Mouse (Mus musculus): Measurements from ENCODE around the gene Ctnnd2.
A peak's percentile ranks its signal among the peaks of the same experiment; 100 is the strongest.

Ctnnd2 gene

DNA sequence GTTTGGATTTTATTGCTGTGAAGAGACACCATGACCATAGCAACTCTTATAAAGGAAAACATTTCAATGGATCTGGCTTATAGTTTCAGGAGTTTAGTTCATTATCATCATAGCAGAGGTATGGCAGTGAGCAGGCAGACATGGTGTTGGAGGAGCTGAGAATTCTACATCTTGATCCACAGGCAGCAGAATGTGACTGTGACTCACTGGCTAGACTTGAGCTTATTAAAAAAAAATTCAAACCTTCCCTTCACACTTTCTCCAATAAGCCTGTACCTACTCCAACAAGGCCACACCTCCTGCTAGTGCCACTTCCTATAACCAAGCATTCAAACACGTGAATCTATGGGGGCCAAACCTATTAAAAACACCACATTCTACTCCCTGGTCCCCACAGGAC lies 703.1 kb downstream of the Ctnnd2 start:
- no peak for DNase-seq (ENCODE audit: low spot score)

DNA sequence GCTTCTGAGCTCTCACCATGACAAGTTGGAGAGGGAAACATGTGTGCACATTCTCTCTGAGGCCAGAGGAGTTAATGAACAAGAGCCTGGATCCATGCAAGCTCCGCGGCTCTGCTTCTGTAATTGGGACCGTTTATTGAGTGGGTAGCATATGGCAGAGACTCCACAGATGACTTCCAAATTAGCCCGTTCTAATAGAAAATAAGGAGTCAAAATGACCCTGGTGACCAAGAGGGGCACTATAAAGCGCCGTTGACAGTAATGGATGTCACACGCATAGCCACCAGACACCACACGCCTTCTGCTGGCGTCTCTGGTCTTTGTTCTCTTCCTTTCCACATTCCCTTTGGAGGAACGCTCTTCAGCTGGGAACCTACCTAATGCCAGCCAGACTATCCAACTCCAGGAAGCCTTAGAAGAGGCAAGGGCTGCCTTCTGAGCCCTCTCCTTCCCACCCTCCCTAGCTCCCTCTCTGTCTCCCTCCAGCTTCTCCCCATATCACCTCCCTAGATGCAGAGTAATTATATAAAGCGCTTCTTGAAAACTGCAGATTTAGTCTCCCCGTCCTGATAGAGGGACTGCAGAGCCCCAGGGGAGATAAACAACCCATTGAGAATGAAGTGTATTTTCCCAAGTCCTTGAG lies 712.4 kb downstream of the Ctnnd2 start:
- no peak for DNase-seq (ENCODE audit: low spot score)

DNA sequence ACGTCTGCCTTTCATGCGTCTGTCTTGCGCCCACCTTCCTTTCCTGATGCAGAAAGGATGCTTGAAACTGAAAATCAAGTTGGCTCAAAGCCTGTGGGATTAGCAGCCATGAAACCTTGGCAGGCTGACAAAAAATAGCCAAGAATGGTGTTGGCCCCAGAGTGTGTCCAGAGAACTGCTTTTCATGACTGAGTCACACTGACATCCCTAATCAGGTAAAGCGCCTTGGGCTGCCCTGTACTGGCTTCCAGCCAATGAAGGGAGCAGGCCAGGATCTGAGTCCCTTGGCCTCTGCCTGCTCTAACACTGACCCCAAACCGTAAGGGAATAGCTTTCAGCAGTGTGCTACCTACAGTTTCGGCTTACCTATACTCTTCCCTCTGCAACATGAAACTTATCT lies 713.0 kb downstream of the Ctnnd2 start:
- DNase-seq (ENCODE audit: low spot score), result no peak

DNA sequence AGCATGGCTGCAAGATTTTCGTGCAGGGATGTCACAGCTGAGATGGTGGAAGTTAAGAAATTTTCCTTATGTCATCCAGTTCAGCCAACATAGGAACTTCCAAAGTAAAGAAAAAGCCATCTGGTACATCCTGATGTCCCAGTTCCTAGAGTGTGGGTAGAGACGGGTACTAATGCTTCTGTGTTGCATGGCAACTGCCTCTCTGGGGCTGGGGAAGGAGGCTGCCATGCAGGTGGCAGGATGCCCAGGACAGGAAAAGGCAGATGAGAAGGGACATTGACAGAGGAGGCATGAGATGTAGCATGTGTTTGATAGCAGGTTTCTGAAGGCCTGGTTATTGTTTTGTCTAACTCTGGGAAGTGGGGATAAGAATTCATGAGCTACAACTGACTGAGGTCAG lies 715.2 kb downstream of the Ctnnd2 start:
- no peak for DNase-seq (ENCODE audit: low spot score)

DNA sequence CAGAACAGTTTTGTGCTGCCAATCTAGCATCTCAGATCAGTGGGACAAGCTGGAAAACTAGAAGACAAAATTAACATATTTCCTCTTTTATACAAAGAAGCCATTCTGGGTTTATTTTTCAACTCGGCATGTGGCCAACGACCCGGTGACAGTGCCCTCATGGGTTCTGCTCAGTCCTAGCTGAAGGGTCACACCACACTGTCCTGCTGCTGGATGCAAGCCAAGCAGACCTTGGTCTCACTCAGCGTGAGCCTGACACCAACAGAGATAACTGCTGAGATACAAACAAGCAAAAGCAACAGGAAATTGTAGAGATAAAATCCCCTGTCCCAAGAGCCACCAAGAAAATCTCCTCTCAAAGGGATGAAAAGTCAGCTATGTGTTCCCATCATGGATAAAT lies 719.6 kb downstream of the Ctnnd2 start:
- DNase-seq (ENCODE audit: low spot score), result no peak

DNA sequence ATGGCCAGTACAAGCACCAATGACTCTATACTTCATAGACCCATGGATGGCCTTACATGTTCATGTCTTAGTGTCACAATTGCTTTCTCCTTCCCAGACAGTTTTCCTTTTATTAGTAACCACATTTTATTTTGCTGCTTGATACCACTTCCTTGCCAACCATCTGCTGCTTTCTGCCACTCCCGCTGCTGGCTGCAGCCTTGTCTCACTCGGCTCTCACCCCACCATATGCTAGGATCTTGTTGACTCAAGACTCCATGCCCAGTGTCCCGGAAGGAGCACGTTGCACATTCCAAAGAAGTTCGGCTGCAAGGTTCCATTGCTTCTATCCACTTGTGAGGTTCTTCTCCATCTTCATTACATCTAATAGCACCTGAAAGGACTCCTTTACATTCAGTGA lies 722.7 kb downstream of the Ctnnd2 start:
- no peak for DNase-seq (ENCODE audit: low spot score)

DNA sequence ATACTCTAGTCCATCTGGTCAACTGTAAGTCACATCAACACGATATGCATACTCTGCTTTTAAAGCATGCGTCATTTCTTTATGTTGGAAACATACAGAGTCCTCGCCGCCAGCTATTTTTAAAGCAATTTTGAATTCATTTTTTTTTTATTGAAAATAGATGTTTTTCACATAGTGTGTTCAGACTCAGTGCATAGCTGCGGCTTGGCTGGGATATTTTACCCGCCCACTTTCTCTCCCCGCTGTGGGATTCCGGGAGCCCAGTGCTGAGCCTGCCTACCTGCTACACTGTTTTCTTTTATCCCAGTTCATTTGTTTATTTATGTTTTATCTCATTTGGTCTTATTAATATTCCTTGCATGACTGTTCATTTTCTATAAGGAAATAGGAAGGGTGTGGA lies 724.9 kb downstream of the Ctnnd2 start:
- no peak for DNase-seq (ENCODE audit: low spot score)

DNA sequence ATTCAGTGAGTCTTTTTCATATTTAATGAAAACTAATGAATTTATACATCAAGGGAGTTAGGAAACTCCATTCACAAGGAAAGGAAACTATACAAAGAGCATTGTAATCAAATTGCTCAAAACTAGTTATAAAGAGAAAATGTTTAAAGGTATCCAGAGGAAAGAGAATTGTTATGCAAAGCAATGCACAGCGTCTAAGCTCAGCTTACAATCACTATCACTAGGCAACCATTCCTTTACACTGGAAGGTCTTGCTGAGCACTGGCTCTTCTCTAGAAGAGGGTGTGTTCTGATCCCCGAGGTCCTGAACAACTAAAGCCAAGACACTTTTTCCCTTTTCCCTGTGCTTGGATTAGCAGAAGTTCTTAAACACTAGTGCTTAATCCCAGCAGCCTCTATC lies 735.6 kb downstream of the Ctnnd2 start:
- no peak for DNase-seq (ENCODE audit: low spot score)

DNA sequence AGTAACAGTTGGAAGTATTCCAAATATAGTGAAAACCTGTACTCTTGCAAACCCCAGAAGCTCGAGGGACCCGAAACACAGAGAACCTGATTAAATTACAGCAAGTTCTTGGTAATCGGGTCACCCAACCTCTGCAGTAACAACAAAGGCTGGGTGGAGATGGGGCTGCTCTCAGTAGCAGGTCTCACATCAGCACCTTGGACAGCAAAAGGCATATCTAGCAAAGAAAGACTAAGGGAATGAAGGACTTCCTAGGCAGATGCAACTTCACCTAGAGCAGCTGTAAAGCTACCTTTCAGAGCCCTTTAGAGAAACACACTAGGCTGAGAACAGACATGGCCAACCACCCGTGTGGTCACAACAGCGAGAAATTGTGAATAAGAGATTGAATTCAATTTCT lies 741.0 kb downstream of the Ctnnd2 start:
- peak; percentile 11 for DNase-seq (ENCODE audit: low spot score)

DNA sequence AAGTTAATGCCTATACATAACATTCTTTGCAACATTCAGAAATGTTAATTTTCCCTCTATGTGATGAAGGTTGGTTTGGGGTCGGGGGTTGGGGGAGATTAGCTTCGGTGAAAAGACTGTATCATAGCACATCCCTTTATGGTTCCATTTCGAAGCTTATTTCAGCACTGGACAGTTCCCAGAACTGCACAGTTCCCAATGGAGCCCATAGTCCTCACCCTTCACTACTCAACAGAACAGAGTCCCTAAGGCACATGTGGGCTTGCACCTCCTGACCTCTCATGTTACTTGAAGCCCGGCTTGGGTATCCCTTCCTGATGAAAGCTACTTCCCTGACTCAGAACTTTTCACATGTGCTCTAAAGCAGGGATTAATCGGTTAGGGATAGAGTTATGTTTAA lies 753.4 kb downstream of the Ctnnd2 start:
- peak; percentile 12 for DNase-seq (ENCODE audit: low spot score)

DNA sequence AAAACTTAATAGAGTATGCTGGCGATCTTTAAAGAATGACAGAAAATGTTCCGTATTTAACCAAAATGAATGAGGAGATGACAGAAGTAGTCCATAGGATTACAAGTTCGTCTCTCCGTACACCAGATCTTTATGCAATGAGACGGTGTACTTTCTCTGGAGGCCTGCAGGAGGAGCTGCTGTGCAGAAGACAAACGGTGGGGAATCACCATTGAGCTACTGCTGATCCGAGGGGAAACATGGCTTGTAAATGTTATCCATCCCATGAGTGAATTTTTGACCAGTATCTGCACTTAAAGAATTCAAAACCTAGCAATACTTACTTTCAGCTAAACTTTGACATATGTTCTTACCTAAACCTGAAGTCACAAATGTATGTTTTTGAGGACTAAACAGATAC lies 755.2 kb downstream of the Ctnnd2 start:
- DNase-seq (ENCODE audit: low spot score), result peak; percentile 53

DNA sequence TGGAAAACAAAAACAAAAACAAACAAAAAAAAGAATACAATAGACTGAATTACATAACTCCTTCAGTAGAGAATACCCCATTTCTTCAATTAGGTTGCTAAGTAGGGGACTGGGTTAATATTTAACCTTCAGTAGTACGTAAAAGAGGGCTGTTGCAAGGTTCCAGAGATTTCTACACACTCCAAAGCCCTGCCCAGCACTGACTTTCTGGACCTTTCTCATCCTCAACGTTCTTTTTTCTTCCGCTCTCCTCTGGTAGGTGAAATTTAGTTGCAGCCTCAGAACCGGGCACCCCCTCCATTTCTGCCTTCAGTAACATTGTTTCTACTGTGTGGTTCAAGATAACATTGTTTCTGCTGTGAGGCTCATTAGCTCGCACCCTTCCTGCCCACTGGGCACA lies 759.5 kb downstream of the Ctnnd2 start:
- DNase-seq (ENCODE audit: low spot score), result no peak

DNA sequence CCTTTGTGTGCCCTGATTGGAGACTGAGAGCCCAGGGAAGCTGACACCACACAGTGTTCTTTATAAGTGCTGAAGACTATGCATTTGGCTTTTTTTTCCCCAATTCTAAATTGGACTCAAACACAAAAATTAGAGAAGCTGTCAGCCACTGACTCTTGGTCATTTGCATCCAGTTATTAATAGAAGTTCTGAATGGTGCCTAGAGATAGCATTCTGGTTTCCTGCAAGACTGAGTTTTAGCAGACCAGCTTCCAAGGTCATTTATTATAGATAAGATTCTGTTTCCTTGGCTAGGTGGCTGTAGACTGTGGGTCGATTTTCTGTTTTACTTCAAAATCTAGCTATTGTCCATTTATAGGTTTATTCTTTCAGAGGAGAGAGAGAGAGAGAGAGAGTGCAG lies 773.5 kb downstream of the Ctnnd2 start:
- no peak for DNase-seq (ENCODE audit: low spot score)

DNA sequence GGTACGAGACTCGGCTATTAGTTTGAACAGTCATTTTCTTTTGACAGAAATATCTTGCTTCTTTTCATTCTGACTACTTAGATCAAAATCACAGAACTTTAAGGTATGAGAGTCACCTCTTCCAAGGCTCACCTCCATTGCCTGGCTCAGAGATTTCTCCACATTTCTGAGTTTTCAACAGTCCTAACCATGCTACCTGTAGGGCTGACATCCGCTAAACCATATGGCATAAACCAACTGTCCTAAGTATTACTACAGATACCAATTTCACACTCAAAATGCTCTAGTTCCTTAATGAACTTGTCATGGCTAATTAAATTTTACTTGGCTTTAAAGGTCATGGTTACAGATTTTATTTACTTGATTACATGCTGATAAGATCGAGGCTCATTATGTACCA lies 786.1 kb downstream of the Ctnnd2 start:
- DNase-seq (ENCODE audit: low spot score), result no peak

DNA sequence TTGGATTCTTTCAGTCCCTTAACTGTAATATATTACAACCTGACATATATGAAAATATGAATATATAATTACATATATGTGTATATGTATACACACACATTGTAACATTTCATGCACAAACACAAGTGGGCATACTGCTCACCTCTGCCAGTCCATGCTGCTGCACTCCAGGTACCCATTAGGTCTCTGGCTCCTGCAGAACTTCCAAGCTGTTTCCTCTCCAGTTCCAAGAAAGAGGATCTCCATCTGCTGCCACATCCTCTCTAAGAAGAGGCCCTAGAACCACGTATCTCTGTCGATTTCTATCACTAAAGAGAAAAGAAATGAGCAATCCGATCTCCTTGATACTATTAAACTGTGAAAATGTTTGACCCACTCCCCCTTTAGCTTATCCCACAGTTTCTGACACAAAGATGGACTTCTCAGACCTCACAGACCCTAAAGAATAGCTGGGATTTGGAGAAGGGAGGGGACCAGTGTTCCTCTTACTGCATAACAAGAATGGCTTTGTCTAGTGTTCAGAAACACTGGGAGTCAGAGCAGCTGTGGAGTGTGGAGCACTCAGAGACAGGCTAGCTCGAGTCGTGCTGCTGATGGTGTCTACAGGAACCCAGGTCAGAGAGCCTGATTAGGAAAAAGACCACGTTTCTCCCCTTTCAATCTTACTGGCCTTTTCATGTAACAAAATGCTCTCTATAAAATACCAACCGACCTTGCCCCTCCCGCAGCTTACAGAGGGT lies 790.2 kb downstream of the Ctnnd2 start:
- no peak for DNase-seq (ENCODE audit: low spot score)

DNA sequence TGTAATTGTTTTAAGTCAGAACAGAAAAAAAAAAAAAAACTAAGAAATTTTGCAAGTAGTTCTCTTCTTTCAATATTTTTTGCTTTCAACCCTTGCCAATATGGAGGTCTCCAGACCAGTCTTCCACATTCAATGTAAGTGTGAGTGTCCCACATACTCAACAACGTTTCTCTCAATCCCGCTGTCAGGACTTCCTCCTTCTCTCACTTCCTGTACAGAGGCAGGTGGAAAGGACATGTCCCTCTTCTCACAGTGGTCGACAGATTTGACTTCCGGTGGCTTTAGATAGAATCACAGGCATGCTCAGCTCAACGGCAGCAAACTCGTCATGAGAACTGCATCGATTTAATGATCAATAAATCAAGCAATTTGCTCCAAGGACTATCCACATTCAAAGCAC lies 791.7 kb downstream of the Ctnnd2 start:
- DNase-seq (ENCODE audit: low spot score), result no peak

DNA sequence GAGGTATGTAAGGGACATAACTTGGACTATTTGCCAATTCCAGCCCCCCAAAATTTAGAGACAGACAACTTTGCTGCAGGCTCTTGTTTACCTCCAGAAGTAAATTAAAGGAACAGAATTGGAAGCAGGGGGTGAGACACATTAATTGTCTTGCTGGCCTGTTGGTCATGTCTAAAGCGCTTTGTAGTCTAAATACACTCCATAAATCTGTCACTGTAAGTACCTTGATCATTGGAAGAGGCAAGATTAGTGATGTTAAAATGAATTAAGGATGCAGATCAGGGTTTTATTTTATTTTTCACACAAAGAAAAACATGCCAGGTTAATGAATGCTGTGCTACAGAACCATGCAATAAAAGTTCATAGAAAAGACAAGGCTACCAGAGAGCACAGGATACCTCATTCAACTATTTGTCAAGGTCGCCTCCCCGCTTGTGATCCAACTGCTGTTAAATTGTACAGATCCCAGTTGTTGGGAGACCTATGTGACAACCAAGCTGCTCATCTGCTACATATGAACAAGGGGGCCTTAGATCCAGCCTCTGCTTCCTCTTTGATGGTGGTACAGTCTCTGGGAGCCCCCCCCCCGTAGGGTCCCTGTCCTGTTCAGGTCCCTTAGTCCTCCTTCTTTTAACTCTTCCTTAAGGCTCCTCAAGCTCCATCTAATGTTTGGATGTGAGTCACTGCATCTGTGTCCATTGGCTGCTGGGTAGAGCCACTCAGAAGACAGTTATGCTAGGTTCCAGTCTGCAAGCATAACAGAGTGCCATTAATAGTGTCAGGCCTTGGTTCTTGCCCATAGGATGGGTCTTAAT lies 792.7 kb downstream of the Ctnnd2 start:
- DNase-seq (ENCODE audit: low spot score), result no peak

DNA sequence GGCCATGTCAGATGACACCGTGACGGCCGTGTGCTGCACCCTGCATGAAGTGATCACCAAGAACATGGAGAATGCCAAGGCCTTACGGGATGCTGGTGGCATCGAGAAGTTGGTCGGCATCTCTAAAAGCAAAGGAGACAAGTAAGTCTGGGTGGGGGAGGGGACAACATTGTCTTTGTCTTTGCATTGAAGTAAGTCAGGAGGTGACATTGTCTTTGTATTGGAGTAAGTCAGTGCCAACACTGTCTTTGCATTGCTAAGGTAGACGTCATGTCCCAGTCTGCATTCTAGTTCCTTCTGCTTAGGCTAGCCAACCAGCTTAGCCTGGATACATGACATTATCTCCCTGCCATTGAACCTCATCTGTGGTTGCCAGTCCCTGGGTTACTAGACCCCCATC lies 794.4 kb downstream of the Ctnnd2 start:
- DNase-seq (ENCODE audit: low spot score), result no peak

DNA sequence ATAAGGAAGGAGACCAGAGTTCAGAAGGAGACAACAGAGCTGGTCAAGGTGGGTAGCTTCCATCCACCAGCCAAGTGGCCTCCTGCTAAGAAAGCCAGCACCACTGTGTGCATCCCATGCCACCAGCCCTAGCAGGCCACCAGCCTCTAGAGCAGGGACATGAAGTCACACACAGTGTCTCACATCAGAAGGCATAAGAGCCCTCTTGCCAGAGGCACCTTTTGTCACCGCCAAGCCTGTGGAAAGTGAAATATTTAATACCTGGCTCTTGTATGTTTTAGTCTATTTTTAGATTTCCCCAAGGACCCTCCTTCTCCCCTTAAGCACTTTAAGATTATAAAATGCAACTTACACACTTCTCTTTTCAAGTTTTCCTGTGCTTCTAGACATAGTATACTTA lies 802.0 kb downstream of the Ctnnd2 start:
- no peak for DNase-seq (ENCODE audit: low spot score)

DNA sequence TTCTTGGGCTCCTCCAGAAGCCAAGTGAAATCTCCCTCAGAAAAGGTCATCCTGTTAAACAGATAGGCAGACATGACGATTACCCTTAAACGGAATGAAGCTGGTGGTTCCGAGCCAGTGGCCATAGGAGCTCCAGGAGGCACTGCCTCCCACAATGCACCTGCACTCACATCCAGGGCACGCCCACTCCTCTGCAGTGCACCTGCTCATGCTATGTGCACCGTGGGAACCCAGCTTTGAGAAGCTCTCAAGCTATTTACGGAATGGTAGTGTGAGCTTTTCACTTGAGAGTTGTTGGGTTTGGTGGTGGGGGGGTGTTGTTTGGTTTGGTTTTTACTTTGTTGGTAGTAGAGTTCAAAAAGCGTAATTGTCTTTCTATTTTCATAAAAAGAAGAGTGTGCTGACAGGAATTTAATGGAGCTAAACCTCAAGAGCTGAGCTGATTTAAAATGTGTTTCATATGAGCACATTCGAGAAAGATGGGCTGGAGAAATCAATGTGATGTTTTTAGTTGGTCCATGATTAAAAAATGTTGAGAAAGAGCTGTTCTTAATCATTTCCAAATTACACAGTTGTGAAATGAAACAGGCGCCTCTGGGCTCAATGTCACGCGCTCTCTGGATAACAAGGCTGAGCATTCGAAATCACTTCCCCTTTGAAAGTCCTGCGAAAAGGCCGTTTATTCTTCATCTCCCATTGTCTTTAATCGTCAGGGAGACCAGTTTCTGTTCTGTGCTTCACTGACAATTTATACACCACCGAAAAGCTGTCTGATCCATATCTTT lies 802.8 kb downstream of the Ctnnd2 start:
- DNase-seq (ENCODE audit: low spot score), result no peak

DNA sequence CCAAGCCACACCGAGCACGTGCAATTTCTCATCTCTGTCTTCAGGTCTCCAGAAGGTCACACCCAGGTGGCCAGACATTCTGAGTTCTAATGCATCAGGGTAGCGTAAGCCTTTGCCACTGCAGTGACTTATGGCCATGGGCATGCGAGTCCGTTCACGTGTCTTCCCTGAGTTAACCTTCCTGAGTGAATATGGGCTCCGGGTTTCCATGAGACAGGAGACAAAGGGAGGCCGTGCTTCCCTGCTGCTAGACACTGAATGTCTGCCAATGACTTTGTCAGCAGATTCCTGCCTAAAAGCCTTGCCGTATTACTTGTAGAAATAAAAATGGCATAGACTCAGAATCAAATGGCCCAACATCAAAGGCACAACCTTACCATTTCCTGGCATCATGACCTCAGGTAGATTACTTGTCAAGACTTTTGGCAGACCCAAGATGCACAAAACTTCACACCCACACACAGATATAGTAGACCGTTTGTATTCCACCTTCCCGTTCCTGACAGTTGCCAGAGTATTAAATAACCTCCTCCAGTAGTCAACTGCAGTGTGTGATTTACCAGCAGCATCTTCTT lies 804.9 kb downstream of the Ctnnd2 start:
- DNase-seq (ENCODE audit: low spot score), result no peak

DNA sequence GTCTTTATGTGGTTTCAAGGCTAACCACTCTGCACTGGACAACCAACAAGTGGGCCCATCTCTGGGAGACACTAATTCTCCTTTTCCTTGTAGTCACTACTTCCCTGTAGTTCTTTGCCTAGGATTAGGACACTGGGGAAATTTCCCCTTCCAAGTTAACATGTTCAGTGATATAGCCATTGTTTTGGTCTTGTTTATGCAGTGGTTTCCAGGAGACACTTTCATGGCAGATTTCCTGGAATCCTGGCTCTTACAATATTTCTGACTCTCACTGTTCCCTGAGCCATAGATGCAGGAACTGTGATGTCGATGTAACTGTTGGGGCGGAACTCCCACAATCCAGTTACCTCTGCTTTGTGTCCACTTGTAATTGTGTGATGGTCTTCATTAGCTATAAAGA lies 814.5 kb downstream of the Ctnnd2 start:
- no peak for DNase-seq (ENCODE audit: low spot score)
